Mouse (Mus musculus) layer of hippocampus, adult 9-10 months (tissue): ENCODE measurements around the gene Nebl.
A peak's percentile ranks its signal among the peaks of the same experiment; 100 is the strongest.

Experiments
- DNase-seq: peaks from one replicate; pipeline ENCODE4 v3.0.0; 2022; ENCODE audit warnings: low spot score

The Nebl gene

GRCm38 (mm10) chr2:17730957-17731830 lies at the start of gene Nebl:
TSS of gene Nebl (minus strand) at chr2:17731464.
- peak; percentile 22 for DNase-seq

GRCm38 (mm10) chr2:17770246-17770825 lies 39.1 kb upstream of the Nebl start:
- DNase-seq: no peak

- no peak for DNase-seq
Measured at GRCm38 (mm10) chr2:17769242-17769755, 38.0 kb upstream of the Nebl start.

- DNase-seq: no peak
Measured at GRCm38 (mm10) chr2:17756271-17756670, 25.0 kb upstream of the Nebl start.

GRCm38 (mm10) chr2:17742051-17742763 lies 10.9 kb upstream of the Nebl start:
- no peak for DNase-seq

GRCm38 (mm10) chr2:17741555-17741954 lies 10.3 kb upstream of the Nebl start:
- no peak for DNase-seq

GRCm38 (mm10) chr2:17740454-17740853 lies 9.2 kb upstream of the Nebl start:
- no peak for DNase-seq

GRCm38 (mm10) chr2:17732210-17732609 lies 946 bp upstream of the Nebl start:
- DNase-seq: no peak

GRCm38 (mm10) chr2:17731831-17732200 lies 552 bp upstream of the Nebl start:
- DNase-seq: no peak

- DNase-seq: peak; percentile 25
Measured at GRCm38 (mm10) chr2:17730648-17730956, 662 bp downstream of the Nebl start.

- DNase-seq: no peak
Measured at GRCm38 (mm10) chr2:17729770-17730647, 1.3 kb downstream of the Nebl start.

- DNase-seq: no peak
Measured at GRCm38 (mm10) chr2:17724405-17724804, 6.9 kb downstream of the Nebl start.

- DNase-seq: no peak
Measured at GRCm38 (mm10) chr2:17723268-17724019, 7.8 kb downstream of the Nebl start.

- no peak for DNase-seq
Measured at GRCm38 (mm10) chr2:17721177-17721715, 10.0 kb downstream of the Nebl start.

GRCm38 (mm10) chr2:17718281-17718680 lies 13.0 kb downstream of the Nebl start:
- no peak for DNase-seq

- DNase-seq: no peak
Measured at GRCm38 (mm10) chr2:17717200-17717599, 14.1 kb downstream of the Nebl start.

GRCm38 (mm10) chr2:17715149-17715767 lies 16.0 kb downstream of the Nebl start:
- DNase-seq: no peak

- no peak for DNase-seq
Measured at GRCm38 (mm10) chr2:17714661-17715060, 16.6 kb downstream of the Nebl start.

- no peak for DNase-seq
Measured at GRCm38 (mm10) chr2:17714124-17714523, 17.1 kb downstream of the Nebl start.

GRCm38 (mm10) chr2:17711216-17711615 lies 20.0 kb downstream of the Nebl start:
- no peak for DNase-seq
